Mouse (Mus musculus): ENCODE results near the gene Slc24a4. TPM values are rescaled to one million over a fixed set of nuclear protein-coding genes. Genes with fewer than 3 reads are reported as not detected.
"Not testable (repeated sequence)": the region's sequence is repeated elsewhere in the genome, so short reads cannot be mapped to it uniquely, and the experiment has no call there.

The Slc24a4 gene
- polyA plus RNA-seq, 1 experiment from 2014 or later, result 4.0 TPM

- Histone ChIP-seq H3K4me2 (no peak overlapping the region), H3K4me1 (replicated peaks) (peaks cover 9% of the 10 kb centered on the region; the same call in 1 of the 2 replicates), H3K27ac (ENCODE audit: poor library complexity, severe bottlenecking) (no peak overlapping the region), H3K4me3 (no peak overlapping the region), H3K36me3 (no peaks in the 10 kb centered on the region), H3K27me3 (replicated peaks) (no peaks in the 10 kb centered on the region), H3K9ac (no peak overlapping the region), H3K9me3 (replicated peaks) (no peaks in the 10 kb centered on the region)
- WGBS, result 64% methylated on average over 6 of the region's 6 CpGs
- no peak for ATAC-seq (ENCODE audit: insufficient number of reproducible peaks, low FRiP score)
These were observed 142.4 kb downstream of the Slc24a4 start for GRCm38 (mm10) chr12:102270776-102271405.

DNA sequence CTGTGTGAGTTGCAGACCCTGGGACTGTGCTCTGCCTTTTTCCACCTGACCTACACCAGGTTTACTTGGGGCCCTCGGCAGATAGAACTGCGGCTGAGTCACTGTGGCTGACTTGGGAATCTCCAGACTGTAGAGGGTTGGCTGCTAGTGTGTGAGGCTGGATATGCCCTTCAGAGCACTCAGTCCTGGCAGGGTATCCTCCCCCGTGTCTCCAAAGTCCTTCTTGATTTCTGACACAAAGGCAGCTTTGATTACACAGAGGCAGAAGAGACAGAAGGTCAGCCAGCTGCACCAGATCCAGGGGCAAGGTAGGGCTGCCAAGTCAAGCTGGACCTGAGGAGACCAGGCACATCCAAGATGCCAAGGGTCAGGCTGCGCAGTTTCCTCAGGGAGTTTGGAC lies 142.9 kb downstream of the Slc24a4 start:
- Histone ChIP-seq H3K4me2 (no peak overlapping the region), H3K27me3 (replicated peaks) (no peaks in the 10 kb centered on the region), H3K9ac (no peak overlapping the region), H3K4me3 (no peak overlapping the region), H3K4me1 (replicated peaks) (peaks cover 9% of the 10 kb centered on the region; the same call in 1 of the 2 replicates), H3K36me3 (no peaks in the 10 kb centered on the region), H3K9me3 (replicated peaks) (no peaks in the 10 kb centered on the region), H3K27ac (ENCODE audit: poor library complexity, severe bottlenecking) (no peak overlapping the region)
- 50% methylated on average over 4 of the region's 4 CpGs for WGBS
- no peak for ATAC-seq (ENCODE audit: insufficient number of reproducible peaks, low FRiP score)

DNA sequence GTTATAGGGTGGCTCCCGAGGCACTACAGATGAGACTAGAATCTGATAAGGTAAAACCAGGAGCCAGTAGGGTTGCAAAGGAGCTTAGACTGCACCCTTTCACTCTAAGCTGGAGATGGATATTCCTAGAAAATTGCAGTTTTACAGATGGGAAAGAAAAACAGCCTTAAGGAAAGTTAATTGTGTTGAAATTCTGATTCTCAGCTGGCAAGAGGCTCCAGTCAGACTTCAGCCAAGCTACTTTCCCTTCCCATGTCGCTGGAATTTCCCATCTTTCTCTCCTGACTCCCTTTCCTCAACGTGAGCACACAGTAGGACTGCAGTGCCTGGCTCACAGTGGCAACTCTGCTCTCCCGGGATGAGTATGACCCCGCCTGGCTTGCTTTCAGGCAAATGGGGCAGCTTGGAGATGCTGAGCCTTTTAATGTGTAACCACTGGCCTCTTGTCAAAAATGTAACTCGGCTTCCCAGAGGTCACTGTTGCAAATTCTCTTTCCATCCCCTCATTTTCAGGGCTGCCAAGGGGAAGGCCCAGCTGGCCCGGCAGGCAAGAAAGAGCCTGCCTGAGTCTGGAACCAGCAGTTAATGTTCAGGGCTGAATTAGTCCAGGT lies 147.4 kb downstream of the Slc24a4 start:
- no peak overlapping the region for H3K4me2 ChIP-seq
- H3K27me3 ChIP-seq (replicated peaks), result no peaks in the 10 kb centered on the region
- no peak overlapping the region for H3K4me3 ChIP-seq
- ATAC-seq (ENCODE audit: insufficient number of reproducible peaks, low FRiP score), result no peak
- H3K4me1 ChIP-seq (replicated peaks), result peaks cover 6% of the 10 kb centered on the region; the same call in 1 of the 2 replicates
- no peak overlapping the region for H3K9ac ChIP-seq
- H3K36me3 ChIP-seq, result no peaks in the 10 kb centered on the region
- H3K27ac ChIP-seq (ENCODE audit: poor library complexity, severe bottlenecking), result no peak overlapping the region
- peaks cover 13% of the 10 kb centered on the region for H3K9me3 ChIP-seq (replicated peaks)
- 55% methylated on average over 7 of the region's 7 CpGs for WGBS

DNA sequence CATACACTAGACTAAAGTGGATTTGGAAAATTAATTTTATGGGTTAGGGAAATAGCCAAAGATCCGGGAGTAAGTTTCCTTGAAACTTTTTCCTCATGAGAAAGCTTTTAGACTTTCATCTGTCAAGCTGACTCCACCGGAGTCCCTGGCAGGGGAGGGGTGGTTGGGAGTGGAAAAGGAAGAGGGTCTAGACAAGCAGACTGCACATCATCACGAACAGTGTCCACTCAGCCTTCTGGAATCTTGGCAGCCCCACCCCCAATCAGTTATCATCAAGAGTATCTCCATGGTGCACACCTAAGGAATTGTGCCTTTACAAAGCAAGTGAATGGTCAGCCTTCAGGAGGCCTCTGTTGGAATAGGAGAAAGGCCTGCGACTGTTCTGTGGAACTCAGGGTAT lies 151.8 kb downstream of the Slc24a4 start:
- WGBS, result 40% methylated on average over 4 of the region's 4 CpGs
- not testable (repeated sequence) for H3K27ac ChIP-seq (ENCODE audit: poor library complexity, severe bottlenecking); H3K4me3 ChIP-seq; ATAC-seq (ENCODE audit: insufficient number of reproducible peaks, low FRiP score); H3K4me2 ChIP-seq; H3K36me3 ChIP-seq; H3K9ac ChIP-seq; H3K27me3 ChIP-seq (replicated peaks)
- peaks cover 18% of the 10 kb centered on the region for H3K4me1 ChIP-seq (replicated peaks)
- H3K9me3 ChIP-seq (replicated peaks), result peaks cover 13% of the 10 kb centered on the region

DNA sequence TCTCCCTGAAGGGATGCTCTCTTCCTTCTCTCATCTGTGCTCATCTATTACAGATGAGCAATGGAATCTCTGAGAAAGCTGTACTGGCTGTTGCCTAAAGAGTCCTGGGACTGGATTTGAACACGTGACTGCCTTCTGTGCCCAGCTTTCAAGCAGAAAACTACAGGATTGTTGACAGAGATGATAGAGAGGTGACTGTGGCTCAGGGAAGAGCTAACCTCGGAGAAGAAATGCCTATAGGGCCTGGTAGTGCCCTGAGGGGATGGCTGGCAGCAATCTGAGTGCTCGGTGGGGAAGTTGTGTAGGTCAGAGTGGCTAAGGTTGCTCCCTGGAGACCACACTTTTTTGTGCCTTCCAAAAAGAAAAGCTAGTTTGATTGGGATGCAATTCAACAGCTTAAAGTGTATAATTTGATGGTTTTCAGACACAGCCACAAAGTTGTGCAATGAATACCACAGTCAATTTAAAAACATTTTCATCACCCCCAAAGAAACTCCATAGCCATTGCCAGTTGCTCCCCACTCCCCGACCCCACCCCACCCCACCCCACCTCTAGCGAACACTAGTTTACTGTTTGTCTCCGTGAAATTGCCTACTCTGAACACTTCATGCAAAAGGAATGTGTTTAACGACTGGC lies 152.5 kb downstream of the Slc24a4 start:
- Histone ChIP-seq H3K27ac (ENCODE audit: poor library complexity, severe bottlenecking) (no peak overlapping the region), H3K9ac (no peak overlapping the region), H3K9me3 (replicated peaks) (peaks cover 13% of the 10 kb centered on the region), H3K4me3 (no peak overlapping the region), H3K4me1 (replicated peaks) (peaks cover 25% of the 10 kb centered on the region), H3K27me3 (replicated peaks) (no peaks in the 10 kb centered on the region), H3K36me3 (no peaks in the 10 kb centered on the region), H3K4me2 (no peak overlapping the region)
- no peak for ATAC-seq (ENCODE audit: insufficient number of reproducible peaks, low FRiP score)
- WGBS, result 50% methylated on average over 7 of the region's 7 CpGs

GRCm38 (mm10) chr12:102282126-102282525 lies 153.6 kb downstream of the Slc24a4 start:
- H3K4me3 ChIP-seq, result peak overlapping the region; percentile 75

GRCm38 (mm10) chr12:102282763-102283482 lies 154.4 kb downstream of the Slc24a4 start, which contains the start of gene Rin3:
Gene Rin3, plus strand, starts transcription at chr12:102283048.
- ATAC-seq (ENCODE audit: insufficient number of reproducible peaks, low FRiP score), result peak; percentile 58
- Histone ChIP-seq H3K36me3 (no peaks in the 10 kb centered on the region), H3K4me2 (peak within 1 kb of the TSS; percentile 97), H3K9ac (peak within 1 kb of the TSS; percentile 90), H3K4me1 (replicated peaks) (peaks cover 44% of the 10 kb centered on the region), H3K9me3 (replicated peaks) (peaks cover 11% of the 10 kb centered on the region), H3K27ac (ENCODE audit: poor library complexity, severe bottlenecking) (peak within 1 kb of the TSS; percentile 79), H3K4me3 (peak within 1 kb of the TSS; percentile 75), H3K27me3 (replicated peaks) (no peaks in the 10 kb centered on the region)
- under 1% methylated on average over 75 of the region's 75 CpGs for WGBS

More at GRCm38 (mm10) chr12:102282126-102282525, 153.6 kb downstream of the Slc24a4 start:
- peak overlapping the region; percentile 97 for H3K4me2 ChIP-seq
- peaks cover 13% of the 10 kb centered on the region for H3K9me3 ChIP-seq (replicated peaks)
- H3K9ac ChIP-seq, result no peak overlapping the region
- H3K27me3 ChIP-seq (replicated peaks), result no peaks in the 10 kb centered on the region
- no peak for ATAC-seq (ENCODE audit: insufficient number of reproducible peaks, low FRiP score)
- peaks cover 36% of the 10 kb centered on the region for H3K4me1 ChIP-seq (replicated peaks)
- no peaks in the 10 kb centered on the region for H3K36me3 ChIP-seq
- no peak overlapping the region for H3K27ac ChIP-seq (ENCODE audit: poor library complexity, severe bottlenecking)
- 65% methylated on average over 2 of the region's 2 CpGs for whole genome bisulfite sequencing

DNA sequence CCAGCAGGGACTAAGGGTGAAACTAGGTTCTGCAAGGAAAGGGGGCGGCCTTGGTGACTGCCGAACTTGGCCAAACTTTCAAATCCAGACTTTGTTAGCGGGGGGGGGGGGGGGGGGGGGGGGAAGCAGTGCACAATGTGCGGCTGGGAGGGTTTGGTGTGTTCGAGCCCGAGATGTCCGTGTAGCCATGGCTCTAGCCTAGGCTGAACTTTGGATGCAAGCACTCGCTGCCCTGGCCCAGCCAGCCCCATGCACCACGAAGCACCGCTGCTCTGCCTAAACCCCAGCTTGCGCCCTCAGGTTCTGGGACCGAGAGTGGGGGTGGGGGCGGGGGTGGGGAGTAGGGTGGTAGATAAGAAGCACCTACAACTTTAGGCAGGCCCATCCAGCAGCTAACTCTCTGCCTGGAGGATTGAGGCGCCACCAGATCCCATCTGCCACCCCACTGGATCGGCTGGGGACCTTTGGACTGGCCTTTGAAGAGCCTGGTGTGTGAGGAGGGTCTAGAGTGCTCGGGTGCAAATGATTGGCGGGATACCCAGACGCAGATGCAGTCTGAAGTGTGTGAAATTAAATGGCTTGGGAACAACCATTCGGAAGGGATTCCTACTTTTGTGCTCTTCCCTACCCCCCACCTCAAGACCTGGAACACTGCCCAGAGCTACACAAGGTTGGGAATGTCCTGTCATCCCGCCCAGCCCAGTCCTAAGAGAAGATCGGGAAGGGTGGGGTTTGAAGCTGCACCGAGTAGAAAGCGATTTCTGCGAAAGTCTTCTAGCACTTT lies 155.1 kb downstream of the Slc24a4 start:
- WGBS, result 3% methylated on average over 23 of the region's 24 CpGs

DNA sequence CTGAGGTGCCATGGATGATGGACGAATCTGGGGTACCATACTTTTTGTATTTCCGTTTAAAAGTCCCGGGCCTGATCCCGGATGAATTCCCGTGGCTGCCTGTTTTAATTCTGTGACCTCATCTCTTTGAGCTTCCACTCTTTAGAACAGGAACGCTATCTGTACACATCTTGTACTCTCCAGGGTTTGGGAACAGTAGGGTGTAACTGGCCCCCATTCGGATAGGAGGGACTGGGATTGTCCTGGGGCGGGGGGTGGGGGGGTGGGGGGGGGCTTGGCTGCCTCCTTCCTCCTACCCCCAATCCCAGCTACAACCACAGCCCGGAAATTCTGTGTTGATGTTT lies 155.7 kb downstream of the Slc24a4 start:
- H3K27me3 ChIP-seq (replicated peaks), result no peaks in the 10 kb centered on the region
- peak overlapping the region; percentile 79 for H3K27ac ChIP-seq (ENCODE audit: poor library complexity, severe bottlenecking)
- peak overlapping the region; percentile 75 for H3K4me3 ChIP-seq
- ATAC-seq (ENCODE audit: insufficient number of reproducible peaks, low FRiP score), result no peak; the same call in 1 of the 2 replicates
- peaks cover 57% of the 10 kb centered on the region for H3K4me1 ChIP-seq (replicated peaks)
- H3K9ac ChIP-seq, result peak overlapping the region; percentile 90
- peak overlapping the region; percentile 97 for H3K4me2 ChIP-seq
- 9% methylated on average over 9 of the region's 9 CpGs for WGBS
- H3K9me3 ChIP-seq (replicated peaks), result no peaks in the 10 kb centered on the region
- H3K36me3 ChIP-seq, result no peaks in the 10 kb centered on the region

More for the DNA sequence above, 155.1 kb downstream of the Slc24a4 start:
- Histone ChIP-seq H3K4me1 (replicated peaks) (peaks cover 52% of the 10 kb centered on the region), H3K9me3 (replicated peaks) (peaks cover 4% of the 10 kb centered on the region), H3K4me3 (peak overlapping the region; percentile 75), H3K27me3 (replicated peaks) (no peaks in the 10 kb centered on the region), H3K27ac (ENCODE audit: poor library complexity, severe bottlenecking) (peak overlapping the region; percentile 79), H3K9ac (peak overlapping the region; percentile 90), H3K36me3 (no peaks in the 10 kb centered on the region), H3K4me2 (peak overlapping the region; percentile 97)
- peak; percentile 66 for ATAC-seq (ENCODE audit: insufficient number of reproducible peaks, low FRiP score)

GRCm38 (mm10) chr12:102284618-102285159 lies 156.2 kb downstream of the Slc24a4 start:
- no peaks in the 10 kb centered on the region for H3K36me3 ChIP-seq
- ATAC-seq (ENCODE audit: insufficient number of reproducible peaks, low FRiP score), result no peak
- peaks cover 59% of the 10 kb centered on the region for H3K4me1 ChIP-seq (replicated peaks)
- peak overlapping the region; percentile 75 for H3K4me3 ChIP-seq
- no peaks in the 10 kb centered on the region for H3K27me3 ChIP-seq (replicated peaks)
- H3K9me3 ChIP-seq (replicated peaks), result no peaks in the 10 kb centered on the region
- 31% methylated on average over 3 of the region's 3 CpGs for WGBS
- peak overlapping the region; percentile 90 for H3K9ac ChIP-seq
- H3K4me2 ChIP-seq, result peak overlapping the region; percentile 97
- H3K27ac ChIP-seq (ENCODE audit: poor library complexity, severe bottlenecking), result peak overlapping the region; percentile 79; the same call in 1 of the 2 replicates

Data from heart, embryonic 12.5 days (tissue).